Mouse (Mus musculus) lung, adult 2 months (tissue): ENCODE results near the gene Krtdap.

ENCODE experiments used
- CTCF ChIP-seq: fragments of 200-500 bp; IDR thresholded peaks from 2 replicates; pipeline ENCODE4 v1.5.1; 2011; ENCODE audit warnings: mild to moderate bottlenecking, low read length, control low read depth; ENCODE audit not compliant: insufficient read depth
- POLR2A ChIP-seq: fragments of 200-500 bp; IDR thresholded peaks from 2 replicates; pipeline ENCODE4 v1.6.1; 2011; ENCODE audit warnings: low read depth, mild to moderate bottlenecking, control low read depth, low read length, borderline replicate concordance; ENCODE audit errors: extremely low read depth

- TF ChIP-seq POLR2A (no peak), CTCF (no peak)
These were observed 16.5 kb downstream of the Krtdap start for GRCm38 (mm10) chr7:30804026-30804715.
